10 mouse cellular contexts compared by ENCODE assay signal in genomic region chr10:14018672-14019071, GRCm38 (mm10). TPM values are rescaled to one million over a fixed set of nuclear protein-coding genes. Genes with fewer than 3 reads are reported as not detected.
A peak's percentile ranks its signal among the peaks of the same experiment; 100 is the strongest.
DNase-seq lines count a peak whose midpoint lies in the region; ATAC-seq and TF ChIP-seq lines count a peak whose summit lies in the region.
"Had no signal": no experiment of that assay in that cellular context is flagged by ENCODE, and none has a peak within 500 bp of the region (broad histone marks: within the 10 kb centered on the region; RNA-seq: fewer than 3 reads in every experiment).

No protein-coding gene starts in this region.

- no peak overlapping the region for H3K9ac ChIP-seq in kidney, postnatal 0 days (ENCODE audit: low read depth, low read length)
- H3K9ac ChIP-seq in limb, embryonic 15.5 days: no peak overlapping the region

- H3K27ac ChIP-seq in kidney, postnatal 0 days: no peak overlapping the region
- H3K27ac ChIP-seq in limb, embryonic 15.5 days: no peak overlapping the region

- peak overlapping the region; percentile 61 for H3K4me2 ChIP-seq in kidney, postnatal 0 days (ENCODE audit: low read length)
- H3K4me2 ChIP-seq in limb, embryonic 15.5 days: no peak overlapping the region

- no peak for ATAC-seq in CD4-positive, CD25-positive, alpha-beta regulatory T cell, adult 4 months
- no peak for ATAC-seq in kidney, postnatal 0 days (replicated peaks; ENCODE audit: low FRiP score, low read depth)
- no peak for ATAC-seq in limb, embryonic 15.5 days (ENCODE audit: insufficient number of reproducible peaks, low FRiP score, low TSS enrichment, low read depth)

- H3K4me3 ChIP-seq in kidney, postnatal 0 days (replicated peaks; ENCODE audit: low read depth, low read length): no peak overlapping the region
- 0 out of 2 replicates have a peak overlapping the region, but pooled peaks have one; percentile 19 for H3K4me3 ChIP-seq in limb, embryonic 15.5 days

- 29% methylated on average over 7 of the region's 7 CpGs for WGBS in kidney, postnatal 0 days
- 30% methylated on average over 7 of the region's 7 CpGs for WGBS in limb, embryonic 15.5 days

- H3K9me3 ChIP-seq in kidney, postnatal 0 days (replicated peaks; ENCODE audit: low read length): no peaks in the 10 kb centered on the region
- no peaks in the 10 kb centered on the region for H3K9me3 ChIP-seq in limb, embryonic 15.5 days

- DNase-seq in CD4-positive, CD25-positive, alpha-beta regulatory T cell, adult 2 months (ENCODE audit: low read depth, low spot score): peak; percentile 54
- DNase-seq in kidney, postnatal 0 days (ENCODE audit: low spot score): no peak
- DNase-seq in kidney, adult 9 months: no peak
- peak; percentile 37 for DNase-seq in R1 (ENCODE audit: low read depth, low spot score)
- DNase-seq in layer of hippocampus, postnatal 36 days: no peak
- DNase-seq in left cerebral cortex, adult 9 months (ENCODE audit: low spot score in 2 of 2): no peak
- DNase-seq: lung, postnatal 4 days; right cerebral cortex, postnatal 14 days had no signal

- H3K36me3 ChIP-seq in kidney, postnatal 0 days (ENCODE audit: insufficient read depth, low read length): no peaks in the 10 kb centered on the region
- H3K36me3 ChIP-seq in limb, embryonic 15.5 days: no peaks in the 10 kb centered on the region

- peaks cover 4% of the 10 kb centered on the region; the same call in 1 of the 2 replicates for H3K4me1 ChIP-seq in kidney, postnatal 0 days (replicated peaks; ENCODE audit: insufficient read depth, low read length)
- peaks cover 5% of the 10 kb centered on the region for H3K4me1 ChIP-seq in limb, embryonic 15.5 days

- no peaks in the 10 kb centered on the region for H3K27me3 ChIP-seq in kidney, postnatal 0 days (ENCODE audit: insufficient read depth, low read length)
- no peaks in the 10 kb centered on the region for H3K27me3 ChIP-seq in limb, embryonic 15.5 days

- TF ChIP-seq CTCF in kidney, postnatal 0 days (IDR thresholded peaks at IDR 0.05; ENCODE audit: low read depth): no peak

RNA-seq across cellular contexts. Expression of gene Hivep2, which starts 52.8 kb away (rescaled TPM):
- polyA plus RNA-seq in CD4-positive, CD25-positive, alpha-beta regulatory T cell, adult 4 months (2017; shearing (Covaris generic)): 10 to 100 TPM; 20.2 to 20.7 TPM
- 3.4 and 4.2 TPM in 2 replicates for polyA plus RNA-seq in kidney, postnatal 0 days (2015; fragmentation: Nextera tagmentation; extraction: Ambion mirVana)
- 7.9 and 9.1 TPM in 2 replicates for polyA plus RNA-seq in limb, embryonic 15.5 days (2015; fragmentation: Nextera tagmentation; extraction: Ambion mirVana)
- total RNA-seq in layer of hippocampus, postnatal 36 days (2021): 100 to 1,000 TPM; 202 to 208 TPM

Comparison
In these comparisons a context has a peak if more than half of its experiments do, and no peak if none do; other contexts are left out.
1. DNase-seq: peak in CD4-positive, CD25-positive, alpha-beta regulatory T cell, adult 2 months (single experiment) and R1 (single experiment); none in kidney, postnatal 0 days (single experiment), kidney, adult 9 months (single experiment), layer of hippocampus, postnatal 36 days (0 of 2) and left cerebral cortex, adult 9 months (0 of 2).